Mouse (Mus musculus): ENCODE data around the gene Nsrp1. TPM values are rescaled to one million over a fixed set of nuclear protein-coding genes. Genes with fewer than 3 reads are reported as not detected.
A peak's percentile ranks its signal among the peaks of the same experiment; 100 is the strongest.

The Nsrp1 gene
- total and polyA plus RNA-seq, 3 experiments: 0.29 to 28.1 (median 20.0) TPM

DNA sequence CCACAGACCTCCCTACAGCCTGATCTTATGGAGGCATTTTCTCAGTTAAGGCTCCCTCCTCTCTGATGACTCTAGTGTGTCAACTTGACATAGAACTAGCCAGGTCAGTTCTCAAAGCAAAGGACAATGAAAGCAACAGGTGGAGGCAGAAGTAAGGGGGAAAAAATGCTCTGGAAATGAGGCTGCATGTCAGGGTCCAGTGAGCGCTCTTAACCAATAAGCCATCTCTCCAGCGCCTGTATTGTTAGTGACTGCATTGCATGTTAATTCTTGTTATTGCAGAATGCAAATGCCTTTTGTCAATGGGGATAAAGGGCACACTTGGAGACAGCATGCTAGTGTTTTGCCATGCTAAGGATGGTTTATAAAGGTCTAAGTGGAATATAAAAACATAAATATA is 35.4 kb downstream of the Nsrp1 start:
- DNase-seq: no peak

DNA sequence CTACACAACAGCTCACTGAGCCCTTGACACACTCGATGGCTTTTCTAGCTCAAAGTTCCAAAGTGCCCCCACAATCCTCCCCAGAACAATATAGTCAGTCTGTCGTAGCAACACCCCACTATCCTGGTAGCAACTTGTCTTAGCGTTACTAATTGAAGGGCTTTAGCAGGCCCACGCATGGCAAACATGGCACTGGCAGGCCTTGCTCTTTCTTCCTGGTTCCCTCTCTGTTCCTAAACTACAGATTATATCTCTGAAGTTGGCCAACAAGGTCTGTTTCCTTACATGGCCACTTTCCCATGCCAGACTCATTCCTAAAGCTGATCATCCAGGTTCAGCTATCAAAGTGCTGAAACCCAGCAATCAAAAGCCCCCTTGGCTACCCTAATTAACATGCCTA is 36.3 kb downstream of the Nsrp1 start:
- no peak for DNase-seq

DNA sequence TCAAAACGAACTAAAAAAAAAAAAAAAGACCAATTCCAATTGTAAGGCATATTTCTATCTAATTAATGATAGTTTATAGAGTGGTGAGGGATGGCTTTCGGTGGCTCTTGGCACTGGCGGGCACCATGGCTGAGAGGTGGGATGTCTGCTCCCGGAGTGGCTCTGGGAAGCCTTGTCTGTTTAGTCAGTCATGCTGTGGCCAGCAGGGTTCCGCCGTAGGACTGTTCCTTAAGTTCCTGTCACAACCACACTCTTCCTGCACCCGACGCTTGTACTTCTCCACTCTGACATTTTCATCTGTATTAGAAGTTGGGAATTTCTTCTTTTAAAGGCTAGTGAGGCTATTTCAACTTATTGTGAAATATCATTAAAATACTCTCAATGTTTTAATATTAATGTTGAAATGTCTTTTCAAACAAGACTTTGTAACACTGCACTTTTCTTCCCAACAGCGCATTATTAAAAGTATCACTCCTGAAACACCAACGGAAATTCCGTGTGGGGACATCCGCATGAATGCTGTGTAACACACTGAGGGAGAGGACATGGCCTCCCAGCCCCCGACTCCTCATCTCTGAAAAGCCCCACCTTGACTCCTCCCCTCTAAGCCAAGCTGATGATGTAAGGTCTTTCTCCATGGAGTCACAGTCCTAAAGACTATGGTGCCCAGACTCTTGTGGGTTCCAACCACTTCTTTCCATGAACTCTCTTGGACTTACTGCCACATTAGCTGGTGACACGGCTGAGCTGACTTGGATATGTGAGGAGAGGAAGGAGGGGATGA is 46.9 kb downstream of the Nsrp1 start:
- DNase-seq: no peak

DNA sequence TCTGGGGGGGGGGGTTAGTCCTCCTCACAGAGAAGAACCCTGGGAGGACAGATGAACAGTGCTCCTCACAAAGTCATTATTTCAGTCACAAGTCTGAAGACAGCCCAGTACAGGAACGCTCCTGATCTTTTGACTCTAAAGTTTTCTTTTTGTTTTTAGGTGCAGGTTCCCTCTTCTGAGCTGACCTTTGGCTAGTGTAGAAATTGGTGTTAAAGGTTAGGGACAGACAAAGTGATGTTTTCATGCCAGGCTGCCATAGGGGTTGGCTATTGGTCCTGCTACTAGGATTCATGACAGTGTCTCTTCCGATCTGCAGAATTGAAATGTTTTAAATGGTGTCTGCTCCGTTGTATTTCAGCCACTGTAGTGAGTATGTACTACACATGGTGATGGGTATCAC is 50.1 kb downstream of the Nsrp1 start:
- no peak for DNase-seq

DNA sequence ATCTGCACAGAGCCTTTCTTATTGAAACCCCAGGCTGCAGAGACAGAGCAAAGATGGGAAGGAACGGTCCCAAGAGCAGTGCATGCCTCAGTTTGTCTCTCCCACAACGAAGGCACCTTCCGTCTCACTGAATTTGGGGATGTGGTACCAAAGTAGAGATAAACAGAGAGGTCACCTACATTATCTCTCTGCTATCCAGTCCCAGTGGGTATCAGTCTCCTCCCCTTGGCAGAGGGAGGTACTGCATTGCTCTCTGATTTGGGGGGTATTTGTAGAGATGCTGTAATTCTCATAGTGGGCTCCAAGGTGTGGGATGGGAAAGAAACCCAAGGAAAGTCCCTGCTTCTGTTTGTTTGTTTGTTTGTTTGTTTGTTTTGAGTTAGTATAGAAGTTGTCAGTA is 51.7 kb downstream of the Nsrp1 start:
- DNase-seq: no peak

DNA sequence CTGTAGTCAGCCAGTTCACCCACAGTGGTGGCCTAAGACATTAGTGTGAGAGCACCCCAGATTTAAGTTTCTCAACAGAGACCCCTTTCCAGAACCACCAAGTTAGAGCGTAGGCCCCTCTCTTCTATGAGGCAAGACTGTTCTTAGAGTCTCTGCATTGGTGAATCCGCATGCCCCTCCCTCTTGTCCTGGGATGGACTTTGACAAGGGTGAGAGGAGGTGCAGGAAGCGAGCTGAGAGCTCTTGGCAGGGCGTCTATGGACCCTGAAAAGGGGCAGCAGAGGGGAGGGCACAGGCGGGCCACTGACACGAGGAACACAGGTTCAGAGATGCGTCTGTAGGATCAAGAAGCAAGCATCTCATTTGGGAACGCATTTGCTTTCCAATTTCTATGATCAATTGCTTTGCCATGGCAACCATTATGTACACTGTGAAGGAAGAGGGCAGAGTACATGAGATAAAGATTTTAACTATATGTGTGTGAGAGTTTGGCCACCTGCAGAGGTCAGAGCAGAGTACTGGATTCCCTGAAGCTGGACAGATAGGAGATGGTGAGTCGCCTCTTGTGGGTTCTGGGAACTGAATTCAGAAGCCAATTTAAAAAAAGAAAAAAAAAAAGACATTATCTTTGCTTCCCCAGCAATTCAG is 56.4 kb downstream of the Nsrp1 start:
- no peak for DNase-seq

DNA sequence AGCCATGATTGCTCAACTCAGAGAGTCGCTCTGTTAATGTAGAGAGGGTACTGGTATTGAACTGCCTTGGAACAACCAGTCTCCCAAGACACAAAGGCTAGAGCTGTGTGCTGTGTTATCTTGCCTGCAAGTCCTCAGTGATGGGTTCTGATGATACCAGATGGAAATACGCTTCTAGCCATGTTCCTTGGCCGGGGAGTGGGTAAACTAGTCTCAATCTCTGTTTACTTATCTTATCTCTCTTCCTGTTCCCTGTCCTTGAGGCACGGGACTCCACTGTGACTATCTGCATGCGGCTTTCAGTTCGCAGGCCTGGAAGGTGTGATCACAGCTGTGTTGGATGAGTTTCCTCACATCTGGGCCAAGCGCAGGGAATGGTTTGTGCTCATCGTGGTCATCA is 58.7 kb downstream of the Nsrp1 start:
- no peak for DNase-seq

DNA sequence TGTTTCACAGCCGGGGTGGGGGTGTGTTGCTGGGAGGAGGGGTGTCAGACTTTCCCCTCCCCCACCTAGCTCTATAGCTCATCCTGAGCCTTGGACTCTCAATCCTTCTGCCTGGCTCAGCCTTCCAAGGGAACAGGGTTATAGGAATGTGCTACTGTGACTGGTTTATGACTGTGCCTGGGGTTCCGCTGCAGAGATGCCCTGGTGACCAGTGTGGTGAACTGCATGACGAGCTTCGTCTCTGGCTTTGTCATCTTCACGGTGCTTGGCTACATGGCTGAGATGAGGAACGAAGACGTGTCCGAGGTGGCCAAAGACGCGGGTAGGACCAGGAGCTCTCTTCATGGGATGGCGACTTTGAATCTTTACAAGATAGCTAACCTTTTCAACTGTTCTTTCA is 60.2 kb downstream of the Nsrp1 start:
- no peak for DNase-seq

DNA sequence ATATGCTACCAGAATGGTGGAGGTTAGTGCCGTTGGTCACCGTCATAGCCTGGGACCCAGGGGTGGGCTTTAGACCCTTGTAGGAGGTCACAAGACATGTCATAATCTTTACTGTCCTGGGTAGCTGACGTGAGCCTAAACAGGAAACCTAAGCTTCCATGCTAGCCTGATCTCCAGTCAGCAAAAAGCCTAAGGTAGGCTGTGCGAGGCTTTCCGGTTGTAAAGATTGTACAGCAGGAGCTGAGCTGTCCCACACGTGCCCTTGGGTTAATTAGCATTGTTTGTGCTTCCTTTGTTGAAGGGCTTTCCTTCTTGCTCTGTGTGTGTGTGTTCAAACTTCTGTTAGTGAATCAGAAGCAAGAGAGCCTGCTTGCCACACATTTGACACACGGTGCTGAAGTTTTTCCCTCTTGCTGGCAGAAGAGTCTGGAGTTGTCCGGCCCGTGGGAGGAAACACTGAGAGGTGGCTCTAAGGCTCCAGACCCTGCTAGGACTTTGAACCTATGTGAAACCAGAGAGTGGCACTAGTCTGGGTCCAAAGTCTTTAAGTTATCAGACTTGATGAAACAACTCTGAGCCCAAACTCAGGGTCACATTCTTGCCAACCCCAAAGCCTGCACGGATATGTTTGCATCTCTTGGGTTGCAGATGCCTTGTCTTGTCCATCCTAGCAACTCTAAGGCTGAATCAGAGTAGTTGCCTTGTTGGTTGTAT is 67.3 kb downstream of the Nsrp1 start:
- DNase-seq: no peak

DNA sequence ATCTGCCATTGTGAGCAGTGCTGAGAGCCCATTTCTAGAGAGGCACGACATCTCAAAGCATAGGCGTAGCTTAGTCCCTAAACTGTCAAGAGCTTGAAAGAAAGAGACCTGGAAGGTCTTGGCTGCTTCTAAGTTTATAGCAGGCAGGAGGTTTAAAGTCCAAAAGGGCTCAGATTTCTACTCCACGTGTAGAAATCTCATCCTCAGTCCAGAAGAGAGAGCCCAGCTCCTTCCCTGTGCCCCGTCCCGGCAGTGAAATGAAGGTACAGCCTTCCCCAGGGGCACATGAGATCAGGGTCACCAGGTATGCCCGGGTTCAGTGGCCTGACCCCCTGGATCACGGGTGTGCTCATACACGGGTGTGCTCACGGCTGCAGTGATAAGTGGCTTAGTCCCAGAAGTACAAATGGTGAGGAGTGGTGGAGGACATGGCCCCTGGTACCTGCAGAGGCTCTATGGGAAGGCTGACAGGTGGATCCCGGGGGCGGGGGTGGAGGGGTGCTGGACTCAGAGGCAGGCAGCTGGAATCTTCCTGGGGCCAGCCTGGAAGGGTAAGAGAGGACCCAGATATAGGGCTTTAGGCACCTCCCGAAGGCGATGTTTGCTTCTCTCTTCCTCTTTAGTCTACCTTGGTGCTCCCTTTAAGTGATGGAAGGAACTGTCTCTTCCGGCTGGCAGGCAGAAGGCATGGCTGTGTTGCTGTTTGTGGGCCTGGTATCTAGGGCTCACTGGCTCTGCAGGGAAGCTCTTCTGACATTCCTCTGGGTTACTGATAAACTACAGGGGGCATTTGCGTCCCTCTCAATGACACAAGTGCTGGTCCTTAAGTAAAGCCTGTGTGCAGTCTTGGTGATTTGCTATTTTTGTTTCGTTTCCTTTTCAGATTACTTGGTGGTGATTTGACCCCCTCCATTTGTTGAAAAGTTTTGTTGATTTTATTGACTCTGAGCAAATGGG is 68.9 kb downstream of the Nsrp1 start:
- DNase-seq: no peak

DNA sequence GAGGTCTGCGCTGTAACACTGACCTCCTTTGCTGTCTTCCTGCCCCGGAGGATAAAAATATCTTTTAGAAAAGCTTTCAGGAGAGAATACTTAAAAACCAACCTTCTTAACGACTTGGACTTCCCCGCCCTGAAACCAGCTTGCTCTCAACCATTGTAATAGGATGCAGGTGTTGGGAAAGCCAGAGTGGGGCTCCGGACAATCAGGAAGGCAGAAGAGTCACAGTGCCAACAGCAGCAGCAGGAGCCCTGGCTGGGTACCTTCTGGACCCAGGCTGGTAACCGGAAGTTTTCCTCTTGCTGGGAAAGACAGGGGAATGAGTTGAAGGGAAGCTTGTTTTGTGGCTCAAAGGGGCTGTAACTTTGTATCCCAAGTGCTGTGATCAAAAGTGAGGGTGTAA is 71.6 kb downstream of the Nsrp1 start:
- no peak for DNase-seq

DNA sequence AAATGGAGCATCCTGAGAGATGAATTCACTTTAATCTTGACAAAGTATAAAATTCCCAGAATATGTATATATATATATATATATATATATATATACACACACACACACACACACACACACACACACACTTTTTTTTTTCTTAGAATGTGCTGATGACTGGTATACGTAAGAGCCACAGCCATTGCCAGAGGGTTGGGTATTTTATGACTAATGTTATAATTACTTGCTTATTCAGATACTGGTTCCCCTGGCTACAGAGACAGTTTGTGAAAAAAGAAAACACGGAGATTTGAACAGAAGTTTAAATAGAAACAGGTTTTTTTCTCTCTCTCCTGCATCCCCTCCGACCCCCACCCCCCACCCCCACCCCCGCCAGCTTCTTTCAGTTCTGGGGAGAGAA is 72.4 kb downstream of the Nsrp1 start:
- no peak for DNase-seq

DNA sequence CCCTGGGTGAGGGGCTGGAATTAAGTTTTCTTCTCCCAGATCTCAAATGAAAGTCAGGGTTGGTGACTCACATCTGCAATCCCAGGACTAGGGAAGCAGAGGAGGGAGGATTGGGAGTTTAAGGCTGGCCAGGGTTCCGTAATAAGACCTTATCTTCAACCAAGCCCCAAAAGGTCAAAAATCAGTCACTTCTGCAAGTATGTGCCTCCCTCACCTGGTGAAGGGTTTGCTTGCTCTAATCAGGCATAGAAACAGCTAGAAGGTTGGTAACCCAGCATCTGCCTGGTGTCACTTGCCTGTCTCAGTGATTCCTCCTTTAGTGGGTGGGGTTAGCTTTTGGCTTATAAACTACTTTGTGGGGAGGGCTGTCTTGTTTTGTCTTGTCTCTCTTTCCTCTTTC is 75.9 kb downstream of the Nsrp1 start:
- peak; percentile 55 for DNase-seq

DNA sequence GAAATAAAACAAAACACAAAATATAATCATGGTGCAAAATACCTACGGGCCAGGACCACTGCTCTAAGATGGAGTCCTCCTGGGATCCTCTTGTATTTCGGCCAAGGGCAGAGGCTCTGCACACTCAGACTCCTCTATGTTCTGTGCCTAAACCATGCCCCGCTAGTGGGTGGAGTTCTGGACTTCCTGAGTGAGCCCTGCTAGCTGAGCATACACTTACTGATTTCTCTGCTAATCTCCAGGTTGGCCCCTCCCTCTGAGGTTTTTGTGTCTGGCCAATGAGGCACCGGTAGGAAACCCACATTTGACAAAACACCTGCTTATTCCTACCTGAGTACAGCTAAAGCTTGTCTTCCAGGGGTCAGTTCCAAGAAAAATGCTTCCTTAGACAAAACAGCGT is 77.5 kb downstream of the Nsrp1 start:
- no peak for DNase-seq

DNA sequence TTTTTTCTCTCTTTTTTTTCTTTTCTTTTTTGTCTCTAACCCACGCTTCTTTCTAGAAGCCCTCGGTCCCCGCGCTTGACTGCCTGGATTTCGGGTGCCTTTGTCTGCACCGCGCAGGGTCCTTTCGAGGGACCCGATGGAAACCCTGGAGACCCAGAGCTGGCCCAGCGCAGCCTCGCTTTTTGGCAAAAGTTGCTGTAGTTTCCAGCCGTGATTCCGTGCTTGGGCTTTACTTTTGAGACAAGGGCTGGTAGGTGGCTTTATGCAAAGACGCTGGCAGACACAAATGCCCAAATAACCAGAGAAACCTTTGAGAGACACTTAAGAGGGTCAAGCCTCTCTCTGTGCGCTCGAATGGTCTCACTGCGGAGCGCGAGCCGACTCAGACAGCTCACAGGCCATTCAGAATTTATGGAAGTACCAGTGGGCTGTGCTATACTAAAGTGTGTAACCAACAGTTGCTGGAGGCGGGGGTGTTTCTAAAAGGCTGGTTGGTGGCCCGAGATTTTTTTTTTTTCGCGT is 79.5 kb downstream of the Nsrp1 start:
- no peak for DNase-seq

DNA sequence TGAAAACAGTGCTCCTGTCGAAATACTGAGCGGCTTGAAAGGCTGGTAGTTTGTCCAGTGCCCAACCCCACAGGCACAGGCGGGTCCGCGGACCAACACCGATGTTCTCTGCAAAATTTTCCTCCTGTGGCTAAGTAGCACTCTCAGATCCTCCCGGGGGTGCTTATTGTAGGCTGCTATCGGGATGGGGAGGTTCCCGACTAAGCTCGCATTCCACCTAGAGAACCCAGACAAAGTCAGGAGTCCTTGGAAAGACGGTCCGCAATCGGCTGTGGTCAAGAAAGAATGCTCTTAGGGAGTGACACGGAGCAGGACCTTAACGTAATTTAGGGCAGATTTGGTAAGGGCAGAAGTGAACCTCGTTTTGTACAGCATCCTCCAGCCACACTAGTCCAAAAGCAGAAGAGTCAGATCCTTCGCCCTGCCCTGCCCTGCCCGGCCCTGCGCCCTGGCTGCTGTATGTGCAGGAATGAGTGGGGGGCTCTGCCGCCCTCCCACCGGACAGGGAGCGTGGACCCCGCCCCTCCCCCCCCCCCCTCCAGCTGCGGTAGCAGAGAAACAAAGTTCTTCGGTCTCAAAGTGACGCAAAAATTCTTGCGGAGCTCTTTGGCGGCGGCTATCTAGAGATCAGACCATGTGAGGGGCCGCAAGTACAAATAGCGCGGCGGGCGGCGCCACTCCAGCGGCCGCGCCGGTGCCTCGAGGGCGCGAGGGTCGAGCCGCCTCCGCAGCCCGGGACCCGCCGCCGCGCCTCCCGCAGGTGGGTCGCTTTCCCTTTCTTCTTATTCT is 80.1 kb downstream of the Nsrp1 start, which contains the start of gene Slc6a4:
Gene Slc6a4 (plus strand): TSS at position 688 of the 789 bp plus-strand sequence.
- no peak for DNase-seq

DNA sequence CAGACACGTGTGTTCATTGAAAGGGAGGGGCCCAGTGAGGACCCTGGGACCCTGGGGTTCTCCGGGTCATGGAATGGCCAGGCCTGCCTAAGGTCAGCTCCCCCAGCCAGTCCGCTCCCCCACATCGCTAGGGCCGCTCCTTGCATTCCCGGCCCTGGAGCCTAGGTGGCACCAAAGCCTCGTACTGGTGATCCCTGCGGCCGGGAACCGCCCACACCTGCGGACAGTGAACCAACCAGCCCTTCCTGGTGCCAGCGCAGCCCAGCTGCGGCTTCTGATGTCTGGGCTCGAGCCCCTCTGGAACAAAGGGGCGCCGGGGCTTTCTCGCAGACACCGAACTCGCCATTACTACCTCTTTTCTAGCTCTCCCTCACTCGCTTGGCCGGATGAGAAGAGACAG is 80.9 kb downstream of the Nsrp1 start:
- DNase-seq: peak; percentile 86

DNA sequence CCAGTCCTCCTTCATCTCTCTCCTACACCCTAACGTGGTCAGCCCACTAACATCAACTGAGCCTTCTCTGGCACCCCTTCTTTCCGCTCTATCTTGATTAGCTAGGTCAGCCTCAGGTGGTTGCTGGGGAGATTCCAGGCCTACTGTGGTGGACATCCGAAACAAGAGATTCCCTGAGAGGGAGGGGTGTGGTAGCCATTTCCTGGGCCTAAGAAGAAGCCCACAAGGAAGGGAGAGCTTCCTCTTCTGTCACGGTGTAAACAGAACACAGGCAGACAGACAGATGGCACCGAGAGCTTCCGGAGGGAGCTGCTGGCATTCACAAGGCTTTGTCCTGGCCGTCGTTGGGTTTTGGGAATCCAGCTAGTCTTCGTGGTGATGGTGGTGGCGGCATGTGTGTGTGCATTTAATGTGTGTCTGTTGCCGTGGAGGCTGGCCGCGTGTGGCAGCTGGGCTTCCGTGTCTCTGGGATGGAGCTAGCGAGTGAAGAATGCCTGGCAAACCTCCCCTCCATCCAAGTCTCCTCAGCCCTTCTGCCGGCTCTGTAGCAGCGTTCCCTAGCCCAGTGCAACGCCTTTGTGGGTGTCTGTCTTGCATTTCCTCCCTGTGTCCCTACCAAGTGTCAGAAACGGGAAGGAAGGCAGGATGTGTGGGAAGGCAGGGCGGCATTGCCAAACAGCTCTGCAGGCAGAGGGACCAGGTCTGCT is 82.1 kb downstream of the Nsrp1 start:
- no peak for DNase-seq
